Mouse (Mus musculus) gastrocnemius, adult 8-10 months (tissue): ENCODE measurements around the gene Nfatc2. TPM values are rescaled to one million over a fixed set of nuclear protein-coding genes. Genes with fewer than 3 reads are reported as not detected.

Experiments used
- DNase-seq, 2 experiments: peaks; one replicate each; pipeline ENCODE4 v3.0.0; 2022; ENCODE audit warnings: low spot score in 2 of 2
- total RNA-seq, 4 experiments: library from RNA; stranded (reverse); gene quantifications; 2 replicates each; pipeline ENCODE4 v1.2.4; 2022

Gene Nfatc2
- total RNA-seq, 4 experiments from 2014 or later, result 7.8 to 13.6 (median 10.3) TPM

- no peak for DNase-seq
Measured at GRCm38 (mm10) chr2:168539026-168539425, 62.4 kb downstream of the Nfatc2 start.

DNA sequence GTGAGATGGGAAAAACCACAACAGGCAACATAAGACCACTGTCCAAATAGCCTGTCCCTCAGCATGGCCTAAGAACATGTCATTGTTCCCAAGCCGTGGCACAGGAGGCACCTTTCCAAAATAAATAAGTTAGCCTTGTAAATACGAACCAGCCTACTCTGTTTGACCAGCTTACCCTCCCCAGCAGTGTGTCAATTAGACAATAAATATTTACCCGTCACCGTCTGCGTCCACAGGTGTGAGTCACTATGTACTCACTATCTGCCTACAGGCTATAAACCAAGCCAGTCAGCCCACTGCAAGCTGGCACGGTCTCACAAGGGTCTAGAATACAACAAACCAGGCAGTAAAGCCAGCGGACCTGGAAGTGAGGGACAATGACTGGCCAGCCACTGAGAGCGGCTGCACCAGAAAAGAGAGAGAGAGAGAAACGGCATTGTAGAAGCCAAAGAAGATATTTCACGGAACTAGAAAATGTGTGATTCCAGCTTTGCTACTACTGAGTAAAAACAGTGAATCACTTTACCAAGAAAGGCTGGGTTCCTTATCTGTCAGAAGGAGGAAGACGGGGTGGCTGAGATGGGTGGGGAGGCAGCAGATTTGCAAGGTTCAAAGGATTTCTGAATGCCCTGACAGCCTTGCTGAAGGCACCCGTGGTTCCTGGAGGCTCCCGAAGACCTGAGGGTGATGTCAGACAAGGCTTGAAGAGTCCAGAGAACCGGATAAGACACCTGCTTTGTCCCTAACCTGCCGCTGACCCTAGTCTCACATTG is 69.2 kb downstream of the Nfatc2 start:
- DNase-seq, result no peak

DNA sequence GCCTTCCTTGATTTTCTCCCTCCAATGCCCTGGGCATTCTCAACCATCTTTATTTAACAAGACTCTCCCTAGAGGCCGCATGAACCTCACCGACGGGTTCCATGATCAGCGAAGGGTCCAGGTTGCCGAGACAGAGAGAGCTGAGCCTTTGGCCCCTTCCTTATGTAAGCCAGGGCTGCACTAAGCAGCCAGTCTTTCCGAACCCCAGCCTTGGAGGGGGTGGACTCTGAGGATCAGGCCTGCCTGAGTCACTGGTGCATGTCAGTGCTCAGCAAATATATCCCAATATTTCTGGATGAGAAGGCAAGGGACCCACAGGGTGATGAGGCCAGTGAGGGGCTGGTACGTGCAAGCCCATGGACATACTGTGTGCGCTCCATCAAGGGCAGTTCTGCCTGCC is 72.9 kb downstream of the Nfatc2 start:
- no peak for DNase-seq

- DNase-seq, result no peak
Measured at GRCm38 (mm10) chr2:168527430-168527792, 74.0 kb downstream of the Nfatc2 start.

DNA sequence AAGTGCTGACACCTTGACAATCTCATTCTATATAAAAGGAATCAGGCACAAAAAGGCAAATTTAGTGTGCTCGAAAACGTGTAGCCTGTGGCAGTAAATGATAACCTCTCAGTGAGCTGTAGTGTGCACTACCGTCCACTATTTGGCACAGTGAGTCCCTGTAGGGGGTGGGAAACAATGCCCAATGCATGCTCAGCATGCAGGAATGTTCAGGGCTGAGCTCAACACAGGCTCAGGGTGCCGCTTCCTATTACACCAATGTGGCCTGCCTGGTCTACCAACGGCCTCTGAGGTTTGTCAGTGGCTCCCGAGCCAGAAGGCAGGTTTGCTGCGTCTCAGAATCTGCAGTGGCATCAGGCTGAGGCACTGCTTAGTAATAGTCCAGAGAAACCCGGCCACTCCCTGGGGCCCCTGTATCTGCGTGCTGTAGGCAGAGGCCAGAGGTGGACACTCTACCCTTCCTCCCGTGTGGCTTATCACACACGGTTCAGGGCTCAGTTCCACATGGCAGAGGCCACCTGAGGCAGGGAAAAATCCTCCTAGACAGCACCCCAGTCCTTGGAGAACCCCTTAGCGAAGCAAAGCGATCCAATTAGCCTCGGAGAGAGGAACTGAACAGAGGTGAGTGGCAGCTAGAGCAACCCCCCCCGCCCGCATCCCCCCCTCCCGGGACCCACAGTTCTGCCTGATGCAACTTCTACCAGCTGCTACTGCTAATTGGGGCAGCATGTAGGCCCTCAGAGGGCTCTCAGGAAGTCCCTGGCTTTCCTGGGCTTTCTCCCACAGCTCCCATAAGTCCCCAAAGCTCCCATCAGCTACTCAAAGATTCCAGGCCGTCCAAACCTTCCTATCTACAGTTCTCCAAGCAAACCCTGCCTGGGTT is 74.7 kb downstream of the Nfatc2 start:
- DNase-seq, result no peak

- no peak for DNase-seq
Measured at GRCm38 (mm10) chr2:168525391-168526154, 75.9 kb downstream of the Nfatc2 start.

GRCm38 (mm10) chr2:168524905-168525381 is 76.5 kb downstream of the Nfatc2 start:
- peak; percentile 97 to 98 for DNase-seq

GRCm38 (mm10) chr2:168522247-168522646 is 79.2 kb downstream of the Nfatc2 start:
- no peak for DNase-seq

GRCm38 (mm10) chr2:168520771-168521170 is 80.7 kb downstream of the Nfatc2 start:
- DNase-seq, result no peak

DNA sequence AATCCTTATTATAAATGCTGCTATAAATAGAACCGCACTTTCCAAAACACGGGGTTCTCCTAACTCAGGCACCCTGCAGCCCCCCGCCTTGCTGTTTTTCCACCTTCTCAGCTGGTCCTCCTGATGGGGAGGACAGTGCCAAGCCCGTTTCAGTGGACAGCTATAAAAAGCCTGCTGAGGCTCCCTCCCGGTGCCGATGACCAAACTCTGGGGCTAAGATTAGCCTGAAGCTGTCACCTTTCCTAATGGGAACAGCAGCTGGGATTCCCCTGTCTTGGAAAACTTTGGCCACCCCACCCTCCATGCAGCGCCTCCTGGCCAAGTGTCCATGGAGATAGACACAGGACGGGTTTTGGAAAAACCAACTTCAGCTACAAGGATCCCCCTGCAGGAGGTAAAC is 81.9 kb downstream of the Nfatc2 start:
- DNase-seq, result peak; percentile 60 to 76

DNA sequence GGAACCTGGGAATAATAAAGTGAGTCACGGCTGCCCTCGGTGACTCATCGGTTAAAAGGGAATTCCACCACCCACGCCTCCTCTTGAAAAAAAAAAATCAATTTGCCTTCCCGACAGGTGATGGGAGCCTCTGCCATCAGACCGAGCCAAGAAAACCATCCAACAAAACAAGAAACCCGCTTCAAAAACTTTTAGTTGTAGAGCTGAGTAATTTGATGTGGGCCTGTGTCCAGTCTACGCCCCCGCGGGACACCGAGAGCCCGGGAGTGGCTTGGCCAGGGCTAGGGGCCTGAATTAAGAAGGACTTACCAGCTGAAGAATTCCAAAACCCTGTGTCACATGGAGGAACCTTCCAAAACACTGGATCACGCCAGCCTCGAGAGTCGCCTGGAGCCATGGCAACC is 83.2 kb downstream of the Nfatc2 start:
- DNase-seq, result peak; percentile 82 to 88

DNA sequence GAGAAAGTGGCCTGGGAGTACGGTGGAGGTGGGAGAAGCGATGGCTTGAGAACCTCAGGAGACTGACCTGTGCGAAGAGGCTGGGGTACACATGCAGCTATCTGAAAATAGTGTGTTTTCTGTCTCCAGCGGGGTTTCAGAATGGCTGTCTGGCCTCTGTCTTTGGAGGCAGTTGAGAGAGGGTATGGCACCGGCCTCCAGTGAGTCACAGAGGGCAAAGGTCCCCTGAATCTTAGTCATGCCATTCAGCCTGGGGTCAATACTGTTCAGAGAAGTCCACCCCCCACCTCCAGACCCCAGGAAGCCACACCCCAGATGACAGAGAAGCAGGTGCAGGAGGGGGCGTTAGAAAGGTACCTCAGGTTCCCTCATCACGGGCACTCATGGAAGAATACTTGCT is 83.7 kb downstream of the Nfatc2 start:
- no peak for DNase-seq

DNA sequence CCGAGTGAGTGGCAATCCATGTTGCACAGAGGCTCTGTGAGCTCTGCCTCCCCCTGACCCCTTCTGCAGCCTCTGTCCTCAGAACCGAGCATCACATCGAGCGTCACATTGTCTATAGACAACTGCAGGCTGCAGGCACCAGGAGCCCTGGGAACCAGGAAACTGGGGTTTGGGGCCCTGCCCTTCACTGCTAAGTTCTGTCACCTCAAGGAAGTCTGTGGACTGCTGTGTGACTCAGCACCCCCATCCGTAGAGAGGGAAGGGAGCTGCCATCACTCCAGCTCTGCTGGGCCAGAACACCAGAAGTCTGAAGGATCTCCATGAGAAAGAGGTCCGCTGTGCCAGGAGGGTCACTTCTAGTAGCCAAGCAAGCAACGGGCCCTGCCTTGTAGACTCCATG is 84.7 kb downstream of the Nfatc2 start:
- DNase-seq, result no peak

DNA sequence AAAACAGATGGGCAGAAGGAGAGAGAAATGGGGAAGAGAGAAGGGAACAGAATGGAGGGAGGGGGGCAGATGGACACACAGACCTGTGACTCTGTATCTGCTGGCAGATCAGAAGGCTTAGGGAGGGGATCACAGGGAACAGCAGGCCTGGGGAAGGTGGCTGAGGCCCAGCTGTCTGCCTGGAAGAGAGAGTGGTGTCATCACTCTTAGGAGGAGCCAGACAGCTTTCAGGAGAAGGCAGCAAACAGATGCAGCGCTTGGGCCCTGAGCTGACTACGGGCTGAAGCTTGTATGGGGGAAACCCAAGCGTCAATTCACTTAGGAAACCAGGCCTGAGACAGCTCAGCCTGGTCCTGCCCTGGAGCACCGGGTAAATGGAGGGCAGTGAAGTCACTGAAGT is 86.0 kb downstream of the Nfatc2 start:
- DNase-seq, result no peak

GRCm38 (mm10) chr2:168514131-168514530 is 87.3 kb downstream of the Nfatc2 start:
- DNase-seq, result no peak

DNA sequence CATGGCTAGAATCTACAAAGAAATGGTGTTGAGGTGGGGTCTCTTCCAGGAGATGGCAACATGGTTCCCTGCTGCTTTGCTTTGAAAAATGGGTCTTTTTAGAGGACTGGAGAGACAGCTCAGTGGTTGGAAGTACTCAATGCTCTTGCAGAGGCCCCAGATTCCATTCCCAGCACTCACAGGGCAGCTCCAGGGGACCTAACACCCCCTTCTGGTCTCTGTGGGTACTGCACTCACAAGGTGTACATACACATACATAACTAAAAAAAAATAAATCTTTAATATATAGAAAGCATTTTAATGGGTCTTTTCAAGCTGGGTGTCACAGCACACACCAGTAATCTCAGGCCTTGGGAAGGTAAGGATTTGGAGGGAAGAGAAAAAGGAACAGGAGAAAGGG is 89.9 kb downstream of the Nfatc2 start:
- no peak for DNase-seq

DNA sequence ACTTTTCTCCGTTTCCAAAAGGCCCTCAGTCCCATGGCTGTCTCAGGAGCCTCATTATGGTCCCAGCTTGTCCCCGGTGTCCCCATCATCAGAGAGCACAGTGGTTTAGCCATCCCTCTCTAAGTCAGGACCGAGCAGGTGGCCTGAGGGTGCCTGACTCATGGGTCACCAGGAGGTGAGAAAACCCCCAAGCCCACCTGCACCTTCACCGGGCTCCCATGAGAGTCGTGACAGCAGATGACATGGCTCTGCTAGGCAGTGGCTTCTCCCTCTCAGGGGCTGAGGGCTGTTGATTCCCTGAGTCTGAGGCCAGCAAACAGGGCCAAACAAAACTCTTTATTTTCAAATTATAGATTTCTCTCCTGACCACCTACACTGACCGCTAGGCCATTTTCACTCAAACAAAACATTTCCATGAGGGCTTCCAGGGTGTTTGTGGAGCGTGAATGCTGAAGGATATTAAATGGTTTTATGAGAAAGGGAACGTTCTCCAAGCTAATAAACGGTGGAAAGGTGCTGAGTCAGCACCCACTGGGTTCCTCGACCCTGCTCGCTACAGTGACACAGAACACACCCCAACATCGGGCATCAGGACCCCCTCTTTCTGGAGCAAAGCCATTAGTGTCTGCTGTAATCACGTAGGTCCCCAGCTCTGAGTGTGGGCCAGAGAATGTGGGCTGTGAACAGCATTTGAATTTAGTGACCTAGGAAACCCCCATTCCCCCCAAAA is 92.8 kb downstream of the Nfatc2 start:
- DNase-seq, result no peak

DNA sequence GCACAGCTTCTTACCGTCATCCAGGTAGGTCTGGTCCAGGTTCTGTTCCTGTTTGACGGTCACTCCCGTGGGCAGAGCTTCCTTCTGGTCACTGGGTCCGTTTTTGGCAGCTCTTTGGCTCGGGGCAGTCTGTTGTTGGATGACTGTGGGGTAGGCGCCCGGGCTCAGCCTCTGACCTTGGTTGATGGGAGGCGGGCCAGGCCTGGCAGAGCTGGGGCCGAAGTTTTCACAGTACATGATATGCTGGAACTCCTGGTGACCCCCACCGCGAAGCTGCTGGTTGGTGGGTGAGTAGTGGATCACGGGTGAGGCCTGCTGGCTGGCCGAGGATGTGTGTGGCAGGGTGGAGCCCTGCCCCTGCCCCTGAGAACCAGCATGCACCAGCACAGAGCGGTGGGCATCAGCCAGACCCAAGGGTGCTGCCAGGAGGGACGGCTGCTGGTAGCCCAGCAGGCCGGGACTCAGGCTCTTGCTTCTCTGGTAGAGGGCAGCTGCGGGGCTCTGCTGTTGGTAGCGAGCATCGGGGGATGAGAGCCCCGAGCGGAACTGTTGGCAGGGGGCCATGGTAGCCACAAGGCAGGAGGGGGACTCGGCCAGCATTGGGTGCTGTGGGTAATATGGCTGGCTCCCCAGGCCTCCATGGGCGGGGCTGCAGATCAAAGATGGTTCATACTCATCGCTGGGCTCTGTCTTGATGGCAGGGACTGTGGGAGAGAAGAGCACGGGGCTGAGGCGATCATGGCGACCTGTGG is 96.8 kb downstream of the Nfatc2 start:
- peak in 1 of 2 experiments; percentile 30 for DNase-seq

GRCm38 (mm10) chr2:168503735-168504134 is 97.7 kb downstream of the Nfatc2 start:
- no peak for DNase-seq

DNA sequence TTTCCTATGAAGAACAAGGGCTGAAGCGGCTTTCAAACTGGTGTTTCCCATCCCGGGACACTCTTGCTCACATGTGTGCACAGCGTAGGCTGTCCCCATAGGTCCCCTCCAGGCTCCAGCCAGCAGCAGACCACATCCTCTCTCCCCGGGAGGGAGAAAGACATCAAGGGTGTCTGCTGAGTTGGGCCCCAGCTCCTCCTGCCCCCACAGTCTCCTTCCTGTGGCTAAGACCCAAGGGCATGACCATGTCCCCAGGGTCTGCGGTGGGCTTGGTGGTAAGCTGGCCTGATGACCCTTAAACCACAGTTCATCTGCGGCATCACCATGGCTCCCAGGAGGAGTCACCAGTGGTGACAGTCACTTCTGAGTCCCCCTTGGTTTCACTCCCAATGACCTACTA is 100.7 kb downstream of the Nfatc2 start:
- no peak for DNase-seq
